ENCODE assay signal across 8 mouse cellular contexts in genomic region chr1:190682021-190682926, GRCm38 (mm10).
A peak's percentile ranks its signal among the peaks of the same experiment; 100 is the strongest.
DNase-seq lines count a peak whose midpoint lies in the region; ATAC-seq lines count a peak whose summit lies in the region.

No protein-coding gene starts in this region.

- DNase-seq in heart, adult 18-20 months: no peak
- DNase-seq in embryonic facial prominence, embryonic 10.5 days (ENCODE audit: low spot score): no peak
- peak; percentile 41 for DNase-seq in hindbrain, embryonic 11.5 days (ENCODE audit: low spot score)
- DNase-seq in left cerebral cortex, postnatal 4 days: peak; percentile 85
- peak; percentile 84 to 87 for DNase-seq in right cerebral cortex, postnatal 10 days (ENCODE audit: low spot score in 2 of 2)
- DNase-seq in adrenal gland, adult 8-10 months: no peak
- DNase-seq in urinary bladder, postnatal 10 days (ENCODE audit: low spot score): no peak

- H3K9me3 ChIP-seq in heart, embryonic 15.5 days (replicated peaks): no peaks in the 10 kb centered on the region
- H3K9me3 ChIP-seq in embryonic facial prominence, embryonic 10.5 days: no peaks in the 10 kb centered on the region
- H3K9me3 ChIP-seq in hindbrain, embryonic 11.5 days (ENCODE audit: control insufficient read depth, low read length): no peaks in the 10 kb centered on the region

- H3K36me3 ChIP-seq in heart, embryonic 15.5 days: no peaks in the 10 kb centered on the region
- no peaks in the 10 kb centered on the region for H3K36me3 ChIP-seq in embryonic facial prominence, embryonic 10.5 days (replicated peaks)
- no peaks in the 10 kb centered on the region for H3K36me3 ChIP-seq in hindbrain, embryonic 11.5 days (ENCODE audit: control insufficient read depth, insufficient read depth, low read length)

- H3K4me1 ChIP-seq in heart, embryonic 15.5 days (replicated peaks): 0 out of 2 replicates have a peak, but pooled peaks cover 3% of the 10 kb centered on the region
- H3K4me1 ChIP-seq in embryonic facial prominence, embryonic 10.5 days: peaks cover 6% of the 10 kb centered on the region
- H3K4me1 ChIP-seq in hindbrain, embryonic 11.5 days (replicated peaks; ENCODE audit: control insufficient read depth, insufficient read depth, low read length): 0 out of 2 replicates have a peak, but pooled peaks cover 2% of the 10 kb centered on the region

- ATAC-seq in heart, embryonic 15.5 days (replicated peaks; ENCODE audit: insufficient number of reproducible peaks, insufficient read depth, low FRiP score, low read depth): no peak
- peak; percentile 68 for ATAC-seq in hindbrain, embryonic 11.5 days (ENCODE audit: low FRiP score)

- intact Hi-C loops in left cerebral cortex, postnatal 4 days (cut with DNase I): no loop called here

- no peak overlapping the region for H3K4me3 ChIP-seq in heart, embryonic 15.5 days
- 0 out of 2 replicates have a peak overlapping the region, but pooled peaks have one; percentile 12 for H3K4me3 ChIP-seq in embryonic facial prominence, embryonic 10.5 days
- no peak overlapping the region for H3K4me3 ChIP-seq in hindbrain, embryonic 11.5 days (ENCODE audit: low read depth, low read length)

- H3K27me3 ChIP-seq in heart, embryonic 15.5 days: no peaks in the 10 kb centered on the region
- H3K27me3 ChIP-seq in embryonic facial prominence, embryonic 10.5 days (replicated peaks; ENCODE audit: low read depth, poor library complexity, severe bottlenecking): peaks cover 10% of the 10 kb centered on the region; the same call in 1 of the 2 replicates
- H3K27me3 ChIP-seq in hindbrain, embryonic 11.5 days (ENCODE audit: control insufficient read depth, insufficient read depth, low read length): no peaks in the 10 kb centered on the region

- WGBS in heart, embryonic 15.5 days: 71% methylated on average over 25 of the region's 25 CpGs
- 50% methylated on average over 25 of the region's 25 CpGs for WGBS in embryonic facial prominence, embryonic 10.5 days
- WGBS in hindbrain, embryonic 11.5 days: 44% methylated on average over 25 of the region's 25 CpGs

- no peak overlapping the region for H3K27ac ChIP-seq in heart, embryonic 15.5 days
- peak overlapping the region; percentile 19; the same call in 1 of the 2 replicates for H3K27ac ChIP-seq in embryonic facial prominence, embryonic 10.5 days (replicated peaks)
- H3K27ac ChIP-seq in hindbrain, embryonic 11.5 days (ENCODE audit: low read depth, low read length): no peak overlapping the region

- H3K4me2 ChIP-seq in heart, embryonic 15.5 days: 0 out of 2 replicates have a peak overlapping the region, but pooled peaks have one; percentile 0
- H3K4me2 ChIP-seq in hindbrain, embryonic 11.5 days (replicated peaks; ENCODE audit: low read depth, low read length): no peak overlapping the region; the same call in 1 of the 2 replicates

- H3K9ac ChIP-seq in heart, embryonic 15.5 days: no peak overlapping the region
- no peak overlapping the region for H3K9ac ChIP-seq in hindbrain, embryonic 11.5 days (ENCODE audit: low read depth, low read length)

Comparison
In these comparisons a context has a peak if more than half of its experiments do, and no peak if none do; other contexts are left out.
1. DNase-seq: peak in hindbrain, embryonic 11.5 days (single experiment), left cerebral cortex, postnatal 4 days (single experiment) and right cerebral cortex, postnatal 10 days (2 of 2); none in heart, adult 18-20 months (0 of 2), embryonic facial prominence, embryonic 10.5 days (single experiment), adrenal gland, adult 8-10 months (single experiment) and urinary bladder, postnatal 10 days (single experiment).